Mouse (Mus musculus): ENCODE data around the gene Ssbp3. TPM values are rescaled to one million over a fixed set of nuclear protein-coding genes. Genes with fewer than 3 reads are reported as not detected.

Gene Ssbp3
- polyA plus RNA-seq, 1 experiment from 2014 or later, result 112 TPM

DNA sequence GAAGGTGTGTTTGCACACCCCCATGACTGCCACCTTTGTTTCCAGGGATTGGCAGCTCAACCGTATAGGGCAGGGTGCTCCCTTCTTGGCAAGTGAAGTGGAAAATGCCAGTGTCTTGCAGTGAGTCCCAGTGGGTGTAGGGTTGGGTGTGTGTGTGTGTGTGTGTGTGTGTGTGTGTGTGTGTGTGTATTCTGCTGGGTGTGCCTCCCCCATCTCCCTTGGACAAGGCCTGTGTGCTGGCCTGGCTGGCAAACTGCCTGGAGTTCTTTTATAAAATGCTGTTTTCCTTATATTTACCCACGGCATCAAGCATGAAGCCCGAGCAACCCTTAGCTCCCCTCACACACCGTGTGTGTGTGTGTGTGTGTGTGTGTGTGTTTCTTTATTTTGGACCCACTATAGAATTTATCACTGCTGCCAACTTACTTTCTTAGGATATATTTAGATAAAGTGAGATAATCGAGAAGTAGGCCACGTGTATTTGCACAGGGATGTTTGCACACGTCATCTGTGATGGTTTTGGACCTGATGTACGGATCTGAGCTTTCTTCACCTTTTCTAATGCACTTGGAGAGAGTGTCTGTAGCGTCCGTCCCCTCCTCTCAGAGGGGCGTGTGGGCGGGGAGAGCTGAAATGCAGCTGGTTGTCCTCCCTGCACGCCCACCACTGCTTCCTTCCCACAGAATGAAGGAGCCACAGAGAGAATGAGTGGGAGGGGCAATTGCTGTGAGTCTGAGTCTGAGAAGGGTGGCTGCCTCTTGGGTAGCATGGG lies 86.0 kb downstream of the Ssbp3 start:
- Histone ChIP-seq H3K4me1 (peaks cover 59% of the 10 kb centered on the region), H3K4me3 (no peak overlapping the region), H3K4me2 (no peak overlapping the region), H3K9me3 (no peaks in the 10 kb centered on the region), H3K36me3 (no peaks in the 10 kb centered on the region), H3K9ac (no peak overlapping the region), H3K27me3 (no peaks in the 10 kb centered on the region), H3K27ac (peak overlapping the region; percentile 82)
- whole genome bisulfite sequencing, result 37% methylated on average over 13 of the region's 13 CpGs
- ATAC-seq (ENCODE audit: insufficient number of reproducible peaks, low FRiP score, low TSS enrichment, low read depth), result peak; percentile 65; the same call in 1 of the 2 replicates

DNA sequence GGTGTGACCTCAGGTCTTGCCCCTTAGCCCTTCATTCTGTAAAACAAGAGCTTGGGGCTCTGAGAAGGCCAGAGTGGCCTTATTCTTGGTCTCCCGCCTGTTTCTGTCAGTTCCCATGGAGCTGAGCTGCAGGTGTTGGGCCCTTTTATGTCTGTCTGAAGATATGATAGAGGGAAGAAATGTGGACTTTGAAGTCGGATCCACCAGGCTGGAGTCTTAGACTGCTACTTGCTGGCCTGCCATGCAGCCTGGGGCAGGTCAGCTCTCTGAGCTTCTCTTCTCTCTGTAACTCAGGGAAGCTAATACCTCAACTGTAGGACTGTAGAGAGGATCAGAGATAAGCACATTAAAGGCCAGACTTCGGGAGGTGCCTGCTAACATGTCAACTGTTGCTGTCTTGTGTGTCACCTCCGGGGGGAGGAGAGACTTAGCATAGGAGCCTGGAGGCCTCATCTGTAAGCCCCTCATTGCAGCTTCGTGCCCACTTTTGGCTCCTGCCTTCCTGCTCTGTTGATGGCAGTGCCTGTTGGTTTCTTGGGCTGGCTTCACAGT lies 90.8 kb downstream of the Ssbp3 start:
- H3K27ac ChIP-seq, result no peak overlapping the region
- 44% methylated on average over 5 of the region's 5 CpGs for WGBS
- no peak overlapping the region for H3K4me3 ChIP-seq
- no peaks in the 10 kb centered on the region for H3K27me3 ChIP-seq
- H3K36me3 ChIP-seq, result no peaks in the 10 kb centered on the region
- H3K4me2 ChIP-seq, result no peak overlapping the region
- peaks cover 58% of the 10 kb centered on the region for H3K4me1 ChIP-seq
- no peaks in the 10 kb centered on the region for H3K9me3 ChIP-seq
- H3K9ac ChIP-seq, result peak overlapping the region; percentile 3; the same call in 1 of the 2 replicates
- ATAC-seq (ENCODE audit: insufficient number of reproducible peaks, low FRiP score, low TSS enrichment, low read depth), result no peak

DNA sequence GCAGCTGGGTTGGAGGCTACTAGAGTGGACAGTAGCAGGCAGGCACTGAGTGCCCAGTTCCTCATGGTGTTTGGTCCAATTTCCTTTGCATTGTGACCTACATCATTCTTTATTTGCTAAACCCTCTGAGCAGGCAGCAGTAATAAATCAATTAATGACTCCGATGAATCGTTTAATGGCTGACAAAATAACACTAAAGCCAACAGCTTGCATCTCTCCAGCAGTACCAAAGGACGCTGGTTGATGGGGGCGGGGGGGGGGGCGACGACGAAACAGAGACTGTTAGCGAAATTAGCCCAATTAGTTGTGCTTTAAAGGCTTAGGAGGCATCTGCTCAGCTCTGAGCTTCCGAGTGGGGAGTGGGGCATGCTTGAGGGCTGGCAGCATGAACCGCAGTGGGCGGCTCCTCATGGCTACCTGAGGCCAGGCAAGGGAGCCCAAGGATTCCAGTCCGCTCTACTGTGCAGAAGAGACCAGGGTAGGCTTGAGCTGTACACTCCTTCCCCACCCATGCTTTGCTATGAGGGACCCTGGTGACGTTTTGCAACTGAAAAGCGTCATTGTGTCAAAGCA lies 91.5 kb downstream of the Ssbp3 start:
- 40% methylated on average over 14 of the region's 14 CpGs for WGBS
- Histone ChIP-seq H3K36me3 (no peaks in the 10 kb centered on the region), H3K27ac (peak overlapping the region; percentile 38; the same call in 1 of the 2 replicates), H3K9ac (no peak overlapping the region), H3K27me3 (no peaks in the 10 kb centered on the region), H3K4me2 (no peak overlapping the region), H3K4me1 (peaks cover 55% of the 10 kb centered on the region), H3K4me3 (no peak overlapping the region), H3K9me3 (no peaks in the 10 kb centered on the region)
- ATAC-seq (ENCODE audit: insufficient number of reproducible peaks, low FRiP score, low TSS enrichment, low read depth), result no peak

DNA sequence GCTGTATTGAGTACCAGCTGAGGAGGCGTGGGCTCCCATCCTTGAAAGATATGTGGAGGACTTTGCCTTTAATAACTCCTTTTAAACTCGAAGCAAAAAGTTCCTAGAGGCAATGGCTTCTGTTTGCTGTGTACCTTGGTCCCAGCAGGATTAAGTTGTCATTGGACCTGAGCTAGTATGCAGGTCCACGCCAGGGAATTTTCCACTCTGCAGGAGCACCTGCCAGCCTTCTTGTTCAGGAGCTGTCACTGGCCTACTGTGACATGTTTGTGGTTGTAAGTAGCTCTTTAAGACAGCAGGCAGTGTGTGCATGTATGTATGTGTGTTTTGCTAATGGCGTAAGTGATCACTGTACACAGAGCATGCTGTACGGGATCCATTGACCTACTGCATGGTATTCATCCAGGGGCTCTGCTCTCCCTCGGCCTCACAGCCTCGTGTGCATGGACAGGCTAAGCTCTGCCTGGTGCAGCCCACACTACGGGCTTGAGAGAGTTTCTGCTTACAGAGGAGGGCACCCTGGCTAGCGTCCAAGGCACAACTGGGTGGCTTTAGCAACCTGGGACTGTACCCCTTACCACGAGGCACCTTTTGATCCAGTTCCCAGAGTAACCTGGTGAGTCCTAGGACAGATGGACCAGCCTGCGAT lies 92.1 kb downstream of the Ssbp3 start:
- ATAC-seq (ENCODE audit: insufficient number of reproducible peaks, low FRiP score, low TSS enrichment, low read depth), result no peak
- Histone ChIP-seq H3K27me3 (no peaks in the 10 kb centered on the region), H3K4me2 (no peak overlapping the region), H3K9ac (no peak overlapping the region), H3K27ac (peak overlapping the region; percentile 38; the same call in 1 of the 2 replicates), H3K9me3 (no peaks in the 10 kb centered on the region), H3K36me3 (no peaks in the 10 kb centered on the region), H3K4me3 (no peak overlapping the region), H3K4me1 (peaks cover 51% of the 10 kb centered on the region)
- 59% methylated on average over 11 of the region's 11 CpGs for WGBS

DNA sequence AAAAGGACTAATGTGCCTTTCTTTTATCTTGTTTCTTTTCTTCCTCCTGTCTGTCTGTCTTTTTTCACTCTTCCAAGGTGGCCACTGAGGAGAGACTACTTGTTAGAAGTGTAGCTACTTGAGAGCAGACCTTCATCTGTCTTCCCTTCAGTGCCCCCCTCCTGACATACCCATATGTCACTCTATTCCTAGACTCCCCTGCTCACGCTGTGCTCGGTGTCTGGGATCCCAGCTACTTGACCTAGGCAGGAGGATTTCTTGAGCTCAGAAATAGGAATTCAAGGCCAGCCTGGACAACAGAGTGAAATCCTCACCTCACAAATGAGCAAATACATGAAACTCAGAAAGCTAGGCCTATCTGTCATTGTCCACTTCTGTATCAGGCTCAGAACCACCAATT lies 92.7 kb downstream of the Ssbp3 start:
- Histone ChIP-seq H3K27ac (no peak overlapping the region), H3K27me3 (no peaks in the 10 kb centered on the region), H3K36me3 (no peaks in the 10 kb centered on the region), H3K9me3 (no peaks in the 10 kb centered on the region), H3K9ac (no peak overlapping the region), H3K4me1 (peaks cover 51% of the 10 kb centered on the region), H3K4me2 (no peak overlapping the region), H3K4me3 (no peak overlapping the region)
- ATAC-seq (ENCODE audit: insufficient number of reproducible peaks, low FRiP score, low TSS enrichment, low read depth), result no peak
- 71% methylated on average over 2 of the region's 2 CpGs for WGBS

DNA sequence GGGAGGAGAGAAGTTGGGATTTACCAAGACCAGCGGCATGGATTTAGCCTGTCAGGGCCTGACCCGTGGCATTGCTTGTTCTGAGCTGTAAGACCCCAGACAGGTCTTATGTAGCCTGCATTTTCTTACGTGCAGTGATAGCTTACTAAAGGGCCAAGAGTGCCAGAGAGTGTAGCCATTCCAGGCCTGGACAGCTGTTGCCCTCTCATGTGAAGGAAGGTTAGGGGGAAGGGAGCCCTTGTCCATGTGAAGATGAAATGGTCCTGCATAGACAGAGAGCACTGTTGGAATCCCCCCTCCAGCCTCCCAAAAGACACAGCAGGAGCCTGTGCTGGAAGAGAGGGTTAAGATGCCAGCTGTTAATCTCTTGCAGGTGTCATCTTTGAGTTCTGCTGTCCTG lies 93.3 kb downstream of the Ssbp3 start:
- peaks cover 51% of the 10 kb centered on the region for H3K4me1 ChIP-seq
- 82% methylated on average over 3 of the region's 3 CpGs for WGBS
- no peaks in the 10 kb centered on the region for H3K27me3 ChIP-seq
- no peak overlapping the region for H3K4me2 ChIP-seq
- H3K27ac ChIP-seq, result no peak overlapping the region
- H3K36me3 ChIP-seq, result no peaks in the 10 kb centered on the region
- H3K4me3 ChIP-seq, result no peak overlapping the region
- no peak for ATAC-seq (ENCODE audit: insufficient number of reproducible peaks, low FRiP score, low TSS enrichment, low read depth)
- H3K9ac ChIP-seq, result no peak overlapping the region
- H3K9me3 ChIP-seq, result no peaks in the 10 kb centered on the region

DNA sequence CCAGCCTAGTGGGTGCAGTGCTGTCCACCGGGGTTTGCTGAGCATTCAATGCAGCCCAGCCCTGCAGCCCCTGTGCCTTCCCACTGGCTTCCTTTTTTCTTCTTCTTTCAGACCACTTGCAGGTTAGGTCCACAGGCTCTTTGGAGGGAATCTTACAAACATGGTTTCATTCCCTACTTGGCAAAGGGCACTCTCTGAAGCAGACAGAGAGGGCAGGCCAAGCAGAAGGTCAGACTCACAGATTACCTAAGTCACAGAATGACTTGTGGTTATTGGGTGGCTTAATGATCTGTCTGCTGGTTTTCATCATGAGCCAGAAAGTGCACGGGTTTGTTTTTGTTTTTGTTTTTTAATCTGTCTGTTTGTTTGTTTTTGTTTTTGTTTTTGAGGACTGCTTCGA lies 93.8 kb downstream of the Ssbp3 start:
- H3K27me3 ChIP-seq, result no peaks in the 10 kb centered on the region
- peaks cover 51% of the 10 kb centered on the region for H3K4me1 ChIP-seq
- WGBS, result 65% methylated on average over 3 of the region's 3 CpGs
- no peak overlapping the region for H3K9ac ChIP-seq
- no peaks in the 10 kb centered on the region for H3K9me3 ChIP-seq
- ATAC-seq (ENCODE audit: insufficient number of reproducible peaks, low FRiP score, low TSS enrichment, low read depth), result no peak
- no peak overlapping the region for H3K4me2 ChIP-seq
- no peak overlapping the region for H3K27ac ChIP-seq
- no peaks in the 10 kb centered on the region; the same call in 1 of the 2 replicates for H3K36me3 ChIP-seq
- H3K4me3 ChIP-seq, result no peak overlapping the region

DNA sequence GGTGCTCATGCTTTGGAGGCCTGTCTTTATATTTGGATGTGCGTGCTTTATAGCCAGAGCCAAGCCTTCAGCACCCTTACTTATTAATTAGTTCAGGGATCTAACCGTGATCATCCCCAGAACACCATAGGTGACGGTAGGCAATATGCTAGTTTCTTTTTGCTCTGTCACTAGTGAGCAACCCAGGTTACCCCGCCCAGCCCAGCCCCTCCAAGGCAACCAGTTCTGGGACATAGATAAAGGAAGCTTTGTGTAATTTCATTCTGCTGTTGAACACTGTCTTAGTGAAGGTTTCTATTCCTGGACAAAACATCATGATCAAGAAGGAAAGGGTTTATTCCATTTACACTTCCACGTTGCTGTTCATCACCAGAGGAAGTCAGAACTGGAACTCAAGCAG lies 94.7 kb downstream of the Ssbp3 start:
- ATAC-seq (ENCODE audit: insufficient number of reproducible peaks, low FRiP score, low TSS enrichment, low read depth), result no peak
- no peak overlapping the region for H3K27ac ChIP-seq
- no peak overlapping the region for H3K4me2 ChIP-seq
- peaks cover 6% of the 10 kb centered on the region; the same call in 1 of the 2 replicates for H3K36me3 ChIP-seq
- no peak overlapping the region for H3K9ac ChIP-seq
- H3K27me3 ChIP-seq, result no peaks in the 10 kb centered on the region
- no peak overlapping the region for H3K4me3 ChIP-seq
- H3K9me3 ChIP-seq, result no peaks in the 10 kb centered on the region
- H3K4me1 ChIP-seq, result peaks cover 51% of the 10 kb centered on the region
- WGBS, result 78% methylated on average over 5 of the region's 5 CpGs

DNA sequence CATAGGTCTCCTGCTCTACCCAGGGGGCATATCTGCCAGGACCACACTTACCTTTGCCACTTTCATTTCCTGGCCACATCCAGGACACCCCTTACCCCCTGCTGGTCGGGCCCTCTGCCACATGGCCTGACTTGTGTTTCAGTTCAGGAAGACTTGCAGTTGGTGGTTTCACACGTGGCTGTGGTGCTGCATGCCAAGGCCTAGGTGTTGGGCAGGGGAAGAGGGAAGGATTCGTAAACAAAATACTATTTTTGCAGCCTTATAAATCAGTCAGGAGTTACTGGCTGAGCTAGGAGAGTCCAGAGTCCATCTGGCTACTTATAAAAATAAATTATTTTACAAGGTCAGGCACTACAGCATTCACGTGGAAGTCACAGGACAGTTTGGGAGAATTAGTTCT lies 95.7 kb downstream of the Ssbp3 start:
- ATAC-seq (ENCODE audit: insufficient number of reproducible peaks, low FRiP score, low TSS enrichment, low read depth), result no peak
- Histone ChIP-seq H3K4me1 (peaks cover 42% of the 10 kb centered on the region), H3K9me3 (no peaks in the 10 kb centered on the region), H3K4me3 (no peak overlapping the region), H3K27me3 (no peaks in the 10 kb centered on the region), H3K27ac (no peak overlapping the region), H3K36me3 (peaks cover 11% of the 10 kb centered on the region; the same call in 1 of the 2 replicates), H3K4me2 (no peak overlapping the region), H3K9ac (no peak overlapping the region)
- WGBS, result 54% methylated on average over 4 of the region's 4 CpGs

DNA sequence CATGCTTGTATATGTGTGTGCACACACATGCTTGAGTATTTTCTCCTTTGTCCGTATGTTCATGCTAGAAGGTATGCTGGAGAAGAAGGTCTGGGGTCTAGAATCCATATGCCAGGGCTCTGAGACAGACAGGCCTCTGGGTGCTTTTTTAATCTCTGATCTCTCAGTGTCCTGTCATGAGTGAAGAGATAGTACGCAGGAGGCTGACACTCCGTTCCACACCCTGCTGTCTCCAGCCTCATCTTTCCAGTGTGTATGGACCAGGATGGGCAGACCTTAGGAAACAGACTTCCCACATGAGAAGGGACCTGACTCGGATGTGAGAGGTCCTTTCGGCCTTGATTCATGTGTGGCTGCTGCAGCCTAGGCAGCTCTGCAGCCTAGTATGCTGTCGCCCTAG lies 96.3 kb downstream of the Ssbp3 start:
- Histone ChIP-seq H3K36me3 (peaks cover 11% of the 10 kb centered on the region; the same call in 1 of the 2 replicates), H3K9ac (no peak overlapping the region), H3K4me1 (peaks cover 39% of the 10 kb centered on the region), H3K4me2 (no peak overlapping the region), H3K9me3 (no peaks in the 10 kb centered on the region), H3K27me3 (no peaks in the 10 kb centered on the region), H3K4me3 (no peak overlapping the region), H3K27ac (no peak overlapping the region)
- 91% methylated on average over 6 of the region's 6 CpGs for WGBS
- ATAC-seq (ENCODE audit: insufficient number of reproducible peaks, low FRiP score, low TSS enrichment, low read depth), result no peak

DNA sequence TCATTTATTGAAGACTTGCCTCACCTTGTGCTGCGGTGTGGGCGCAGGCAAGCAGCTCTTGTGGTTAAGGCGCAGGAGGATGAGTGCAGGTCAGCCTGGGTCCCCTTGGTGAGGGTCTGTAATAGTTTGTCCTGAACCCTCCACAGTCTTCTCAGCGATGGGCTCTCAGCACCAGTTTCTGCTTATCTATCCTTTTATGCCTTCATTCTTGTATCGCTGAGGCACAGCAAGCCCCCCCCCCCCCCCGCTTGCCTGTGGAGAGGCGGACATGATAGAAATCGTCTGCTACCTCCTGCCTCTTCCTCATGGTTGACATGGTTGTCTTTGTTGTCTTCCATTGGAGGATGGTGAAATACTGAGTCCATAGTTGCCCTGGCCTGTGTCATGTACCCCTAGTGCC lies 96.9 kb downstream of the Ssbp3 start:
- Histone ChIP-seq H3K9ac (no peak overlapping the region), H3K9me3 (no peaks in the 10 kb centered on the region), H3K36me3 (peaks cover 11% of the 10 kb centered on the region; the same call in 1 of the 2 replicates), H3K4me3 (no peak overlapping the region), H3K4me2 (no peak overlapping the region), H3K27ac (no peak overlapping the region), H3K4me1 (peaks cover 39% of the 10 kb centered on the region), H3K27me3 (no peaks in the 10 kb centered on the region)
- WGBS, result 90% methylated on average over 8 of the region's 8 CpGs
- ATAC-seq (ENCODE audit: insufficient number of reproducible peaks, low FRiP score, low TSS enrichment, low read depth), result no peak

DNA sequence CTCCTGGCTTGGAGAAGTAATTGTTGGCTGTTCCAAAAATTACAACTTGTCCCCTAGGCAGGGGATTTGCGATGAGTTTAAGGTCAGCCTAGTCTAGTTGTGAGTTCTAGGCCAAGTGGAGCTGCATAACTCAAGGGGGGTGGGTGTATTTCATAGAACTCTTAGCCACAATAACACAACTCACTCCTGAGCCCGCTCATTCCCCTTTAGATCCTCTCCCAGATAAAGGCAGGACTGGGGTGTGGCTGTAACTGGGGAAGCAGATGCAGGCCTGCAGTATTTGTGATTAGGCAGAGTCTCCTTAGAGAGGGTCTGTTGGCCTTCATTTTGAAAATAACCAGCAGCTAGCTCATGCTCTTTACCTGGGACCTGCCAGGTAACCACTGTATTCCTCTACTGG lies 97.7 kb downstream of the Ssbp3 start:
- H3K36me3 ChIP-seq, result peaks cover 11% of the 10 kb centered on the region; the same call in 1 of the 2 replicates
- WGBS, result 77% methylated on average over 2 of the region's 2 CpGs
- H3K4me2 ChIP-seq, result no peak overlapping the region

More for the DNA sequence above, 97.7 kb downstream of the Ssbp3 start:
- no peak for ATAC-seq (ENCODE audit: insufficient number of reproducible peaks, low FRiP score, low TSS enrichment, low read depth)
- H3K4me1 ChIP-seq, result peaks cover 41% of the 10 kb centered on the region
- H3K27me3 ChIP-seq, result no peaks in the 10 kb centered on the region
- no peak overlapping the region for H3K27ac ChIP-seq
- H3K9me3 ChIP-seq, result no peaks in the 10 kb centered on the region
- no peak overlapping the region for H3K9ac ChIP-seq
- no peak overlapping the region for H3K4me3 ChIP-seq

All from limb, embryonic 15.5 days (tissue).